Mouse (Mus musculus): ENCODE results near the gene Fam240b.

The Fam240b gene

DNA sequence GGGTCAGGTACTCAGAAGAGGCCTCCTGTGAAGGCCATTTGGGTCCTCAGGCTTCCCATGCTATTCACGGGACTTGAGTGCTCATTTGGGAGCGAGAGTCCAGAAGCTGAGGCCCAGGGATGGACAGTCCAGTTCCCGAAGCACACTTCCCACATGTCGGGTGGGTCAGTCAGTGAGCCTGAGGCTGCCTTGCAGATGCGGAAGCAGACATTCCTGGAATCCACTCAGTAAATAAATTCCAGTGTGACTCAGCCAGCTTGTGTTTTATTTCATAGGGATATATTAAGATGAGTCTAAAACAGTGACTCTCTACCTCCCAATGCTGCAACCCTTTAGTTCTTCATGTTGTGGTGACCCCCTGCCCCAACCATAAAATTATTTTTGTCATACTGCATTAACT is 58.1 kb downstream of the Fam240b start:
- no peak for DNase-seq (ENCODE audit: low read depth)

DNA sequence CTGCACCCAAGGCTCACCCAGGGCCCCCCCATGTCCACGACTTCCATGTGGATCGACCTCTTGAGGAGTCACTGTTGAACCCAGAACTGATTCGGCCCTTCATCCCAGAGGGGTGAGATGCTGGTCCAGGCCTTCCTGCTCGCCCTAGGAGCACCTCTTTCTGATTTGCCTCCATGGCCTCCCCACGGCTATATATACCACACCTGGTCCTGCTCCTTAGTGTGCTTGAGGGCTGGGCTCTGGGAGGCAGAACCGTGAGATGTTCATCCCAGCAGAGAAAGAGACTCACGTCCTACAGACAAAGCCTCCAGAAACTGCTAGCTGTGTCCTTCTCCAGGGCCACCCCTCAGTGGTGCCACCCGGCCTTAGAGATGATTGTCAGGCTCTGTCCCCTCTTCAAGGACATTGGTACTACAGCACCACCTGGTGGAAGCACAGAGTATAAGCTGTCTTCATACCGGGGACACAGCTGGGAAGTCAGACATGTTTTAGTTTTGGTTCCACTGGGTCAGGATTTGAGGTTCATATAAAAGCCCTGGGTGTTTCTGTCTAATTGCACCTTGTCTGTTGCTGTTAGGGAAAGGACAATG is 58.6 kb downstream of the Fam240b start:
- peak; percentile 82 for DNase-seq (ENCODE audit: low read depth)

DNA sequence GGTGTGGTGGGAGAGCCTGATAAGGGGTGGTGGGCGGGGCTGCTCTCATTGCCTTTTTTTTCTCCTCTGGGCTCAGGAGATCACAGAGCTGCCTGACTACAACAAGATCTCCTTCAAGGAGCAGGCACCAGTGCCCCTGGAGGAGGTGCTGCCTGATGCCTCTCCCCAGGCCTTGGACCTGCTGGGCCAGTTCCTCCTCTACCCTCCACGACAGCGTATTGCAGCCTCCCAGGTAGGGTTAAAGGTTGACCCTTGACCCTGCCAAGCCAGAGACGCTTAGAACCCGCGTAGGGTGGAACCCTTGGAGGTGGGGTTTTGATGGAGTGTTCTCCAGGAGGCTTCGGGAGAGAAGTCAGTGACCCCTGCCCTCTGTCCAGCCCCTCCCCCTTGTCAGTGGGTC is 59.8 kb downstream of the Fam240b start:
- no peak for DNase-seq (ENCODE audit: low read depth)

DNA sequence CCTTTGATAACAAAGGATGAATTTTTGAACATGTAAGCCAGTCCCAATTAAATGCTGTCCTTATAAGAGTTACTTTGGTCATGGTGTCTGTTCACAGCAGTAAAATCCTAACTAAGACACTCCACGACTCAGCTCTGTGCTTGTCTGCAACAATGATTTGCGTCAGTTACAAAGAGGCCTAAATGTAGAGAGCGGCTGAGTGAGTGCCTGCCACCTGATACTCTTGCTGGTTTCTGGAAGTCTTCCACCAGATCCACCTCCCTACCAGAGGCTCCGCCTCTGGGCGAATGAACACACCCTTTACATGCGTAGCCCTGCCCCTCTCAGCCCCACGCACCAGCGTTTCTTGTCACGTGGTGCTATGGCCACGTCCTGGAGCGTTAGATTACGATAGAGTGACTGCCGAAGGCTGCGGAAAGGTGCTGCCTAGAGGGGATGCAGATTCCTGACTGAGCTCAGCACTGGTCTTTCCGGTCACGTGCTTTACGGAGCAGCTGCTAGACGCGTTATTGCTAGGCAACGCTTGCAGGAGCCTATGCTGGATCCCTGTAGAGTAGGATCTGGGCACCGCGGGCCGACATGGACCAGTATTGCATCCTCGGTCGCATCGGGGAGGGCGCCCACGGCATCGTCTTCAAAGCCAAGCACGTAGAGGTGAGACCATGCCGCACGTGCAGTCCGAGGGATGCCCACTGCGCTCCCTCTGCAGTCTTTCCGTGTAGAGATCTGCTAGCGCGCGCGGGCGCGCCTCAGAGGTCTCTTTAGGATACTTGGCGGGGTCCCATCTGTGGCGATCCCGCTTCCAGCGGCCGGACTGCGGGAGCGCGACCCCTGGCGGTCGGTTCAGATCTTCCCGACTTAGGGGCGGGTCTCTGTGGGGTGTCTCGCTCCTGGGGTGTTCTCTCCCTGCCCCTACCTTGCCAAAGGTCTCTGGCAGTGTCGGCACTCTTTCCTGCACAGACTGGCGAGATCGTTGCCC is 65.3 kb downstream of the Fam240b start, which contains the start of gene Cdk20:
Gene Cdk20 (plus strand): TSS at position 298 of the 979 bp plus-strand sequence.
- DNase-seq (ENCODE audit: low read depth): peak; percentile 94
